9 mouse cellular contexts compared by ENCODE assay signal in the genomic region with DNA sequence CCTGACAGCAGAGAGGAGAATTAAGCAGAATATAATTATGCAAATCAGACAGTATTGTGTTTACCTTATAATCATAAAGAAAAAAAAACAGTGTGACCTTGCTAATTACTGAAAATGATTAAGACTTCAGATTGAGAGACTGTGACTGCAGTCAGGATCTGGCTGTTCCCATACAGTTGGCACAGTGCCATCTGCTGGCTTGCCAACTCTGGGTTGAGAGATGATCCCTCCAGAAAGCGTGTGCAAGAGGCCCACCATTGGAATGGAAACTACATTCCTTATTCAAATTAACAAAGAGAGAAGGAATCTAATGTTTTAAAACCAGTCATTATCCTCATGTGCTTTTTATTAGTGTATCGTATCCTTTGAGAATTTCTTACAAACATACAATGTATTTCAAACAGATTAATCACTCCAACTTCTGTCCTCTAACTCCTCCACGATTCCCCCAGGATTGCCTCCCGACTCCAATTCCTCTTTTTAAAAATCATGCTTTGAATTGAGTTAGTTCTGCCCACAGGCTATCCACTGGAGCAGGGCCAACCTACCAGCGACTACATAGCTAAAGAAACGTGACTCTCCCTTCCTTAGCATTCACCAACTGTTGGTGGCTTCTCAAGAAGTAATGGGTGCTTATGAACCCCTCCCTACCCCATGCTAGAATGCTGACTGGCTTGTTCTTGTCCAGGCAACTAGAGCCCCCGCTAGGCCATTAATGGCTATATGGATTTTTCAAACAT.
DNase-seq lines count a peak whose midpoint lies in the region; ATAC-seq and TF ChIP-seq lines count a peak whose summit lies in the region.
"Had no signal": no experiment of that assay in that cellular context is flagged by ENCODE, and none has a peak within 500 bp of the region (broad histone marks: within the 10 kb centered on the region; RNA-seq: fewer than 3 reads in every experiment).

No protein-coding gene starts in this region.

- WGBS in embryonic facial prominence, embryonic 12.5 days, result 50% methylated on average over 7 of the region's 7 CpGs
- WGBS in embryonic facial prominence, embryonic 10.5 days, result 80% methylated on average over 7 of the region's 7 CpGs
- 69% methylated on average over 7 of the region's 7 CpGs for WGBS in liver, embryonic 11.5 days
- WGBS in midbrain, embryonic 16.5 days, result 69% methylated on average over 7 of the region's 7 CpGs
- WGBS in stomach, postnatal 0 days, result 46% methylated on average over 7 of the region's 7 CpGs

- H3K27ac ChIP-seq in embryonic facial prominence, embryonic 12.5 days, result no peak overlapping the region
- no peak overlapping the region for H3K27ac ChIP-seq in embryonic facial prominence, embryonic 10.5 days (replicated peaks)
- no peak overlapping the region for H3K27ac ChIP-seq in liver, embryonic 11.5 days (ENCODE audit: low read depth, low read length)
- no peak overlapping the region for H3K27ac ChIP-seq in midbrain, embryonic 16.5 days (ENCODE audit: low read length)
- H3K27ac ChIP-seq in stomach, postnatal 0 days (replicated peaks), result no peak overlapping the region
- H3K27ac ChIP-seq: stomach, embryonic 15.5 days had no signal

- TF ChIP-seq CTCF in stomach, postnatal 0 days (IDR thresholded peaks at IDR 0.05; ENCODE audit: low read depth), result no peak

- intact Hi-C loops in gastrocnemius, postnatal 14 days (cut with DNase I; ENCODE audit: low total_unique reads), result no loop called here

- H3K9me3 ChIP-seq in embryonic facial prominence, embryonic 12.5 days, result no peaks in the 10 kb centered on the region
- no peaks in the 10 kb centered on the region for H3K9me3 ChIP-seq in embryonic facial prominence, embryonic 10.5 days
- no peaks in the 10 kb centered on the region for H3K9me3 ChIP-seq in liver, embryonic 11.5 days (ENCODE audit: control insufficient read depth, low read length)
- H3K9me3 ChIP-seq in midbrain, embryonic 16.5 days (replicated peaks; ENCODE audit: control insufficient read depth, low read length, poor library complexity, severe bottlenecking), result no peaks in the 10 kb centered on the region
- H3K9me3 ChIP-seq in stomach, postnatal 0 days (ENCODE audit: control insufficient read depth, low read length), result no peaks in the 10 kb centered on the region
- H3K9me3 ChIP-seq: stomach, embryonic 15.5 days had no signal

- ATAC-seq in embryonic facial prominence, embryonic 12.5 days (ENCODE audit: insufficient number of reproducible peaks, insufficient read depth, low FRiP score, low TSS enrichment), result peak; percentile 67; the same call in 1 of the 2 replicates
- no peak for ATAC-seq in liver, embryonic 11.5 days (replicated peaks; ENCODE audit: low FRiP score)
- peak; percentile 62; the same call in 1 of the 2 replicates for ATAC-seq in midbrain, embryonic 16.5 days
- ATAC-seq in stomach, postnatal 0 days (ENCODE audit: low FRiP score, low TSS enrichment), result no peak
- ATAC-seq in frontal cortex, adult (ENCODE audit: low TSS enrichment), result no peak

- DNase-seq in embryonic facial prominence, embryonic 10.5 days (ENCODE audit: low spot score), result no peak
- DNase-seq in liver, result peak; percentile 10
- DNase-seq in liver, embryonic 11.5 days (ENCODE audit: low spot score), result no peak
- peak; percentile 18 for DNase-seq in gastrocnemius, postnatal 14 days
- no peak for DNase-seq in stomach, postnatal 0 days (ENCODE audit: low spot score)

- no peak overlapping the region for H3K9ac ChIP-seq in embryonic facial prominence, embryonic 12.5 days
- H3K9ac ChIP-seq in liver, embryonic 11.5 days (ENCODE audit: low read depth, low read length), result no peak overlapping the region
- H3K9ac ChIP-seq in midbrain, embryonic 16.5 days (ENCODE audit: low read depth, low read length), result no peak overlapping the region
- no peak overlapping the region for H3K9ac ChIP-seq in stomach, postnatal 0 days (ENCODE audit: low read length)
- H3K9ac ChIP-seq: stomach, embryonic 15.5 days had no signal

- no peaks in the 10 kb centered on the region for H3K4me1 ChIP-seq in embryonic facial prominence, embryonic 12.5 days
- H3K4me1 ChIP-seq in embryonic facial prominence, embryonic 10.5 days, result no peaks in the 10 kb centered on the region
- H3K4me1 ChIP-seq in liver, embryonic 11.5 days (replicated peaks; ENCODE audit: control insufficient read depth, insufficient read depth, low read length), result no peaks in the 10 kb centered on the region
- H3K4me1 ChIP-seq in midbrain, embryonic 16.5 days (ENCODE audit: control insufficient read depth, insufficient read depth, low read length), result no peaks in the 10 kb centered on the region
- no peaks in the 10 kb centered on the region for H3K4me1 ChIP-seq in stomach, postnatal 0 days (replicated peaks; ENCODE audit: control insufficient read depth, insufficient read depth)
- H3K4me1 ChIP-seq: stomach, embryonic 15.5 days had no signal

- no peak overlapping the region for H3K4me3 ChIP-seq in embryonic facial prominence, embryonic 12.5 days
- H3K4me3 ChIP-seq in embryonic facial prominence, embryonic 10.5 days, result no peak overlapping the region
- no peak overlapping the region for H3K4me3 ChIP-seq in liver, embryonic 11.5 days (ENCODE audit: low read depth, low read length)
- no peak overlapping the region for H3K4me3 ChIP-seq in midbrain, embryonic 16.5 days (ENCODE audit: low read depth, low read length)
- no peak overlapping the region for H3K4me3 ChIP-seq in stomach, postnatal 0 days (ENCODE audit: low read depth, low read length)
- H3K4me3 ChIP-seq: stomach, embryonic 15.5 days had no signal

- no peak overlapping the region for H3K4me2 ChIP-seq in embryonic facial prominence, embryonic 12.5 days (replicated peaks)
- H3K4me2 ChIP-seq in liver, embryonic 11.5 days, result no peak overlapping the region
- H3K4me2 ChIP-seq in midbrain, embryonic 16.5 days (ENCODE audit: low read length), result no peak overlapping the region
- no peak overlapping the region for H3K4me2 ChIP-seq in stomach, postnatal 0 days (replicated peaks; ENCODE audit: low read depth)
- H3K4me2 ChIP-seq: stomach, embryonic 15.5 days had no signal

- no peaks in the 10 kb centered on the region for H3K36me3 ChIP-seq in embryonic facial prominence, embryonic 12.5 days
- H3K36me3 ChIP-seq in embryonic facial prominence, embryonic 10.5 days (replicated peaks), result no peaks in the 10 kb centered on the region
- no peaks in the 10 kb centered on the region for H3K36me3 ChIP-seq in liver, embryonic 11.5 days (ENCODE audit: control insufficient read depth, insufficient read depth, low read length)
- no peaks in the 10 kb centered on the region for H3K36me3 ChIP-seq in midbrain, embryonic 16.5 days (ENCODE audit: control insufficient read depth, insufficient read depth, low read length)
- no peaks in the 10 kb centered on the region for H3K36me3 ChIP-seq in stomach, postnatal 0 days (ENCODE audit: control insufficient read depth, insufficient read depth, low read length)
- H3K36me3 ChIP-seq: stomach, embryonic 15.5 days had no signal

- TF ChIP-seq EP300 in stomach, postnatal 0 days (optimal IDR thresholded peaks at IDR 0.05), result no peak

- H3K27me3 ChIP-seq in embryonic facial prominence, embryonic 12.5 days, result no peaks in the 10 kb centered on the region
- H3K27me3 ChIP-seq in embryonic facial prominence, embryonic 10.5 days (replicated peaks; ENCODE audit: low read depth, poor library complexity, severe bottlenecking), result no peaks in the 10 kb centered on the region
- no peaks in the 10 kb centered on the region for H3K27me3 ChIP-seq in liver, embryonic 11.5 days (replicated peaks; ENCODE audit: control insufficient read depth, insufficient read depth, low read length)
- H3K27me3 ChIP-seq in midbrain, embryonic 16.5 days (ENCODE audit: control insufficient read depth, insufficient read depth, low read depth, low read length), result no peaks in the 10 kb centered on the region
- no peaks in the 10 kb centered on the region for H3K27me3 ChIP-seq in stomach, postnatal 0 days (ENCODE audit: control insufficient read depth, insufficient read depth, low read length)
- H3K27me3 ChIP-seq: stomach, embryonic 15.5 days had no signal

Comparison
In these comparisons a context has a peak if more than half of its experiments do, and no peak if none do; other contexts are left out.
1. DNase-seq: peak in liver (single experiment) and gastrocnemius, postnatal 14 days (single experiment); none in embryonic facial prominence, embryonic 10.5 days (single experiment), liver, embryonic 11.5 days (single experiment) and stomach, postnatal 0 days (single experiment).
2. ATAC-seq: peak in embryonic facial prominence, embryonic 12.5 days (single experiment) and midbrain, embryonic 16.5 days (single experiment); none in liver, embryonic 11.5 days (single experiment), stomach, postnatal 0 days (single experiment) and frontal cortex, adult (single experiment).